Mouse (Mus musculus) embryo, embryonic 10.5 days (tissue): Measurements from ENCODE around the gene Atp2b4.
A peak's percentile ranks its signal among the peaks of the same experiment; 100 is the strongest.

Experiments
- DNase-seq: peaks from one replicate; pipeline ENCODE4 v3.0.0-alpha.2; 2015; ENCODE audit warnings: low spot score

The Atp2b4 gene

GRCm38 (mm10) chr1:133800948-133801393, at the start of gene Atp2b4:
Atp2b4 (minus strand) TSS chr1:133801041.
- DNase-seq, result peak; percentile 93

GRCm38 (mm10) chr1:133844734-133845133, 43.9 kb upstream of the Atp2b4 start:
- no peak for DNase-seq

- DNase-seq, result no peak
Measured at GRCm38 (mm10) chr1:133843900-133844299, 43.1 kb upstream of the Atp2b4 start.

- DNase-seq, result peak; percentile 75
Measured at GRCm38 (mm10) chr1:133843370-133843769, 42.5 kb upstream of the Atp2b4 start.

- DNase-seq, result peak; percentile 66
Measured at GRCm38 (mm10) chr1:133842074-133842725, 41.4 kb upstream of the Atp2b4 start.

GRCm38 (mm10) chr1:133841171-133841926, 40.5 kb upstream of the Atp2b4 start:
- peak; percentile 54 for DNase-seq

GRCm38 (mm10) chr1:133840530-133840929, 39.7 kb upstream of the Atp2b4 start:
- no peak for DNase-seq

GRCm38 (mm10) chr1:133834309-133834708, 33.5 kb upstream of the Atp2b4 start:
- no peak for DNase-seq

- DNase-seq, result no peak
Measured at GRCm38 (mm10) chr1:133832781-133833180, 31.9 kb upstream of the Atp2b4 start.

GRCm38 (mm10) chr1:133826193-133826592, 25.4 kb upstream of the Atp2b4 start:
- DNase-seq, result no peak

GRCm38 (mm10) chr1:133825543-133825942, 24.7 kb upstream of the Atp2b4 start:
- DNase-seq, result peak; percentile 77

- no peak for DNase-seq
Measured at GRCm38 (mm10) chr1:133825140-133825539, 24.3 kb upstream of the Atp2b4 start.

- DNase-seq, result no peak
Measured at GRCm38 (mm10) chr1:133821144-133821543, 20.3 kb upstream of the Atp2b4 start.

GRCm38 (mm10) chr1:133820100-133820499, 19.3 kb upstream of the Atp2b4 start:
- no peak for DNase-seq

- no peak for DNase-seq
Measured at GRCm38 (mm10) chr1:133818531-133818930, 17.7 kb upstream of the Atp2b4 start.

GRCm38 (mm10) chr1:133815747-133816491, 15.1 kb upstream of the Atp2b4 start:
- no peak for DNase-seq

GRCm38 (mm10) chr1:133809376-133809775, 8.5 kb upstream of the Atp2b4 start:
- no peak for DNase-seq

GRCm38 (mm10) chr1:133808020-133808419, 7.2 kb upstream of the Atp2b4 start:
- DNase-seq, result no peak

GRCm38 (mm10) chr1:133801743-133802142, 902 bp upstream of the Atp2b4 start:
- DNase-seq, result no peak

- DNase-seq, result peak; percentile 41
Measured at GRCm38 (mm10) chr1:133800512-133800911, 329 bp downstream of the Atp2b4 start.

- peak; percentile 33 for DNase-seq
Measured at GRCm38 (mm10) chr1:133799686-133800445, 975 bp downstream of the Atp2b4 start.
